Mouse (Mus musculus) spleen, adult 2 months (tissue): ENCODE results near the gene 4933405L10Rik. TPM values are rescaled to one million over a fixed set of nuclear protein-coding genes. Genes with fewer than 3 reads are reported as not detected.
A peak's percentile ranks its signal among the peaks of the same experiment; 100 is the strongest.

Source experiments
- DNase-seq, 2 experiments: peaks; one replicate each; pipeline versions ENCODE4 v3.0.0 to v3.0.0-alpha.2; 2012 to 2021; ENCODE audit warnings: low spot score in 2 of 2, low read depth in 1 of 2
- H3K27ac ChIP-seq: fragments of 200-500 bp; 2 replicates; pipeline ENCODE4 v1.5.1; 2012; ENCODE audit warnings: low read length, inconsistent platforms; ENCODE audit not compliant: insufficient read depth
- H3K27me3 ChIP-seq: fragments of 200-500 bp; 2 replicates; pipeline ENCODE4 v1.6.1; 2012; ENCODE audit warnings: mild to moderate bottlenecking, moderate library complexity, low read length, inconsistent platforms; ENCODE audit not compliant: control insufficient read depth, insufficient read depth
- H3K36me3 ChIP-seq: fragments of 200-500 bp; 2 replicates; pipeline ENCODE4 v1.6.1; 2012; ENCODE audit warnings: mild to moderate bottlenecking, low read length, inconsistent platforms; ENCODE audit not compliant: control insufficient read depth, insufficient read depth
- H3K4me1 ChIP-seq: fragments of 200-500 bp; 2 replicates; pipeline ENCODE4 v1.6.1; 2011; ENCODE audit warnings: inconsistent platforms; ENCODE audit not compliant: control insufficient read depth, insufficient read depth, insufficient read length
- H3K4me3 ChIP-seq: fragments of 200-500 bp; 2 replicates; pipeline ENCODE4 v1.5.1; 2011; ENCODE audit warnings: mild to moderate bottlenecking, inconsistent platforms; ENCODE audit not compliant: insufficient read depth, insufficient read length; ENCODE audit errors: extremely low read depth
- CTCF ChIP-seq: fragments of 200-500 bp; IDR thresholded peaks from 2 replicates; pipeline ENCODE4 v1.5.1; 2011; ENCODE audit warnings: mild to moderate bottlenecking, inconsistent platforms; ENCODE audit not compliant: insufficient read depth, insufficient read length, insufficient replicate concordance; ENCODE audit errors: extremely low read depth
- POLR2A ChIP-seq: fragments of 200-500 bp; IDR thresholded peaks from 2 replicates; pipeline ENCODE4 v1.6.1; 2011; ENCODE audit warnings: low read depth, low read length, inconsistent platforms
- WGBS: fragments of 180-500 bp; shearing (Covaris S2); methylation state at CpG from one replicate; pipeline ENCODE4 v1.1.7; 2018; 5-methylcytosine and 5-hydroxymethylcytosine counted together
- polyA plus RNA-seq: library from polyadenylated mRNA; depleted of rRNA; stranded (reverse); fragments of >200 nt; gene quantifications from 2 replicates; pipeline ENCODE4 v1.2.3, GENCODE M21; 2012

The 4933405L10Rik gene
- polyA plus RNA-seq, 1 experiment: not detected

- DNase-seq: no peak
- WGBS: 93% methylated on average over 8 of the region's 8 CpGs
- TF ChIP-seq CTCF: no peak
- no peak for TF ChIP-seq POLR2A
- H3K27ac ChIP-seq: no peak overlapping the region
- H3K27me3 ChIP-seq: no peaks in the 10 kb centered on the region
- no peaks in the 10 kb centered on the region for H3K36me3 ChIP-seq
- H3K4me3 ChIP-seq: no peak overlapping the region
- peaks cover 4% of the 10 kb centered on the region for H3K4me1 ChIP-seq
These were observed 1.2 kb downstream of the 4933405L10Rik start for GRCm38 (mm10) chr8:105708675-105709074.

GRCm38 (mm10) chr8:105709317-105709716 lies 1.9 kb downstream of the 4933405L10Rik start:
- no peaks in the 10 kb centered on the region for H3K36me3 ChIP-seq
- no peak overlapping the region for H3K27ac ChIP-seq
- no peak for TF ChIP-seq CTCF
- TF ChIP-seq POLR2A: no peak
- DNase-seq: no peak
- WGBS: 91% methylated on average over 14 of the region's 14 CpGs
- no peaks in the 10 kb centered on the region for H3K27me3 ChIP-seq
- no peak overlapping the region for H3K4me3 ChIP-seq
- H3K4me1 ChIP-seq: peaks cover 4% of the 10 kb centered on the region

- no peaks in the 10 kb centered on the region for H3K36me3 ChIP-seq
- no peaks in the 10 kb centered on the region for H3K27me3 ChIP-seq
- no peak overlapping the region for H3K27ac ChIP-seq
- DNase-seq: no peak
- WGBS: 87% methylated on average over 3 of the region's 3 CpGs
- no peak for TF ChIP-seq POLR2A
- TF ChIP-seq CTCF: no peak
- H3K4me3 ChIP-seq: no peak overlapping the region
- H3K4me1 ChIP-seq: peaks cover 4% of the 10 kb centered on the region
These were observed 4.8 kb downstream of the 4933405L10Rik start for GRCm38 (mm10) chr8:105712286-105712685.

- TF ChIP-seq POLR2A (no peak), CTCF (peak; percentile 89; the same call in 1 of the 2 replicates)
- H3K27ac ChIP-seq: no peak overlapping the region
- no peaks in the 10 kb centered on the region for H3K4me1 ChIP-seq
- no peak overlapping the region for H3K4me3 ChIP-seq
- WGBS: 4% methylated on average over 3 of the region's 3 CpGs
- no peaks in the 10 kb centered on the region for H3K27me3 ChIP-seq
- no peaks in the 10 kb centered on the region for H3K36me3 ChIP-seq
- DNase-seq: peak; percentile 72 to 85
These were observed 6.7 kb downstream of the 4933405L10Rik start for GRCm38 (mm10) chr8:105714139-105714538.

- H3K27ac ChIP-seq: no peak overlapping the region
- no peak for TF ChIP-seq CTCF
- TF ChIP-seq POLR2A: no peak
- WGBS: 25% methylated on average over 6 of the region's 6 CpGs
- no peak for DNase-seq
- no peaks in the 10 kb centered on the region for H3K36me3 ChIP-seq
- no peaks in the 10 kb centered on the region for H3K27me3 ChIP-seq
- H3K4me3 ChIP-seq: no peak overlapping the region
- H3K4me1 ChIP-seq: no peaks in the 10 kb centered on the region
These were observed 7.6 kb downstream of the 4933405L10Rik start for GRCm38 (mm10) chr8:105715042-105715441.

GRCm38 (mm10) chr8:105716302-105716945 lies 9.0 kb downstream of the 4933405L10Rik start:
- TF ChIP-seq CTCF (no peak), POLR2A (no peak)
- WGBS: 96% methylated on average over 15 of the region's 15 CpGs

GRCm38 (mm10) chr8:105719637-105720036 lies 12.2 kb downstream of the 4933405L10Rik start:
- Histone ChIP-seq H3K27ac (no peak overlapping the region), H3K27me3 (no peaks in the 10 kb centered on the region)

More at GRCm38 (mm10) chr8:105716302-105716945, 9.0 kb downstream of the 4933405L10Rik start:
- no peak overlapping the region for H3K27ac ChIP-seq
- no peaks in the 10 kb centered on the region for H3K4me1 ChIP-seq
- H3K27me3 ChIP-seq: no peaks in the 10 kb centered on the region
- H3K4me3 ChIP-seq: no peak overlapping the region
- H3K36me3 ChIP-seq: no peaks in the 10 kb centered on the region
- no peak for DNase-seq

GRCm38 (mm10) chr8:105722861-105723260 lies 15.4 kb downstream of the 4933405L10Rik start:
- DNase-seq: no peak
- TF ChIP-seq CTCF: no peak
- TF ChIP-seq POLR2A: no peak
- Histone ChIP-seq H3K36me3 (no peaks in the 10 kb centered on the region), H3K4me1 (no peaks in the 10 kb centered on the region), H3K27me3 (no peaks in the 10 kb centered on the region), H3K4me3 (no peak overlapping the region), H3K27ac (no peak overlapping the region)
- WGBS: 92% methylated on average over 9 of the region's 9 CpGs

More at GRCm38 (mm10) chr8:105719637-105720036, 12.2 kb downstream of the 4933405L10Rik start:
- H3K4me1 ChIP-seq: no peaks in the 10 kb centered on the region
- no peak overlapping the region for H3K4me3 ChIP-seq
- no peaks in the 10 kb centered on the region for H3K36me3 ChIP-seq
- no peak for DNase-seq
- whole genome bisulfite sequencing: 83% methylated on average over 4 of the region's 4 CpGs
- no peak for TF ChIP-seq CTCF
- no peak for TF ChIP-seq POLR2A
